Mouse (Mus musculus): ENCODE measurements at regions not wholly inside any gene's neighbourhood (a gene's known extent, or its start where the extent isn't known, plus 50 kb on each side); places are given as distances from the start of the nearest gene placed in this dataset.

DNA sequence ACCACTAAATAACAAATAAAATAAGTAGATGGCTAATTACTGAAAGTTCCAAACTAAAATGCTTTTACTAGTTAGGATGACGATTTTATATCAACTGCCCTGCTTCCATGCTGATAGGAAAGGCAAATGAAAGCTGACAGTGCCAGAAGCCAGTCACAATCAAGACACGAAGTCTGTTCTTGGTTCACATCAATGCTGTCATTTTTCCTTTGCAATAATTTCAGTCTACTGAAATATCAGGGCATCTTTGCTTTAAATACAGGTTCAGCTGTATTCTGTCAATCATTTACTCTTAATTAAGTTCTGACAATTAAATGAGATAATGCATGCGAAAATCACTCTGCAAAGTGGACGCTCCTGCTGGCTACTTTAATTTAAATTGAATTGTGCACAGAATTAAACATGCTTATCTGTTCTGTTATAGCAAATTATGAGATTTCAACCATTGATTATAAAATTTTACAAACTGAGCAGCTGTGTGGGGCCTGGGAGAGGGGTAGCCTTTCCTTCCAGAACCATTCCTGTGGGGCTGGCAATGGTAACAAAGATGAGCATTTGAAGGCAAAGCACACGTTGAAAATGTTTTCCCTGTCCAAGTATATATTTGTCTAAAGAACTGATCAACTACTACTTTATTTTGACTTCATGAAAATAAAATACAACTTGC lies 160.1 kb upstream of the Cttnbp2 start:
- H3K27me3 ChIP-seq (ENCODE audit: control insufficient read depth, insufficient read depth, low read length), result no peaks in the 10 kb centered on the region
- no peak overlapping the region for H3K4me2 ChIP-seq (ENCODE audit: low read depth)
- no peak overlapping the region for H3K4me3 ChIP-seq (ENCODE audit: insufficient read depth in 1 of 2, low read depth in 2 of 2, low read length in 2 of 2)
- ATAC-seq (ENCODE audit: insufficient read depth), result no peak
- H3K9ac ChIP-seq (replicated peaks), result no peak overlapping the region
- H3K4me1 ChIP-seq (replicated peaks; ENCODE audit: control insufficient read depth in 2 of 2, insufficient read depth in 2 of 2, low read length in 1 of 2), result no peaks in the 10 kb centered on the region
- no peak for TF ChIP-seq EP300 (IDR thresholded peaks at IDR 0.05; ENCODE audit: low read depth)
- TF ChIP-seq CTCF (IDR thresholded peaks at IDR 0.05; ENCODE audit: low read depth), result no peak
- H3K27ac ChIP-seq, result no peak overlapping the region
- no peaks in the 10 kb centered on the region for H3K9me3 ChIP-seq (ENCODE audit: control insufficient read depth, low read length)
- WGBS (ENCODE audit: insufficient replicate concordance), result 55% methylated on average over 5 of the region's 5 CpGs
- DNase-seq (ENCODE audit: low read depth in 3 of 3, low spot score in 3 of 3), result no peak
- no peaks in the 10 kb centered on the region for H3K36me3 ChIP-seq (replicated peaks; ENCODE audit: control insufficient read depth, insufficient read depth, low read depth)

DNA sequence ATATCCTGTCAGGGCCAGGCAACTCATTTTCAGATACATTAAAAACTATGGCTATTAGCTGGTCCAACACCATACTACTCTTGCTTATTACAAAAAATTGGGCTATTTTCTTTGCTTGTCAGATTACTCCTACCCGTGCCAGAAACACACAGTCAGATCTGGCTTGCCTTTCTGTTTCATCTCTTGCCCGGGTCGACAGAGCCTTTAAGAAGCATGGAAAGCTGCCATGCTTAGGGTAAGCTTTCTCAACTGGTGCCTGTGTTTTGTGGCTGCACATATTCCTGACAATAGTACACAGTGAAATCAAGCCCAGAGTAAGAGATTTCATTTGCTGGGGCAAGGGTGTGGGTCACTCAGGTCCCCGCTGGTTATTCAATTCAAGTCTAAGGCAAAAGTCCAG lies 162.5 kb upstream of the Cttnbp2 start:
- no peak for ATAC-seq (ENCODE audit: insufficient read depth)
- Histone ChIP-seq H3K27ac (no peak overlapping the region), H3K4me3 (ENCODE audit: insufficient read depth in 1 of 2, low read depth in 2 of 2, low read length in 2 of 2) (no peak overlapping the region), H3K27me3 (ENCODE audit: control insufficient read depth, insufficient read depth, low read length) (no peaks in the 10 kb centered on the region), H3K9me3 (ENCODE audit: control insufficient read depth, low read length) (no peaks in the 10 kb centered on the region), H3K36me3 (replicated peaks; ENCODE audit: control insufficient read depth, insufficient read depth, low read depth) (no peaks in the 10 kb centered on the region), H3K4me2 (ENCODE audit: low read depth) (no peak overlapping the region), H3K9ac (replicated peaks) (no peak overlapping the region), H3K4me1 (replicated peaks; ENCODE audit: control insufficient read depth in 2 of 2, insufficient read depth in 2 of 2, low read length in 1 of 2) (no peaks in the 10 kb centered on the region)
- no peak for TF ChIP-seq EP300 (IDR thresholded peaks at IDR 0.05; ENCODE audit: low read depth)
- no peak for TF ChIP-seq CTCF (IDR thresholded peaks at IDR 0.05; ENCODE audit: low read depth)
- no peak for DNase-seq (ENCODE audit: low read depth in 3 of 3, low spot score in 3 of 3)
- WGBS (ENCODE audit: insufficient replicate concordance), result 58% methylated on average over 4 of the region's 4 CpGs

DNA sequence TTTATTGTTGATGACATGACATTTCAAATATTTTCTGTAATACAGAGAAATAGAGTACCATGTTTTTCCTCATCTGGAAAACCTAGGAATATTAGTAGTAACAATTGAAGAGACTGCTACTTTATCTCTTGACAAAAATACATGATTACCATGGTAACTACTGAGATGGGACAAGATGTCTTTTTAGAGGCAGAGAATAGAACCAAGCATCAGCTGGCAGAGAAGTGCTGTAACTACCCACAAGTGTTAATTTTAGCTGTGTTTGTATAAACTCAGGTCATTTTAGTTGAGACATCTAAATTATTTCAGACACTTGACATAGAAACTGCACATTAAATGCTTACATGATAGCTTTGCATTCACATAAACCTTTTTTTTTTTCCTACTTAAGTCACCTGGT lies 166.1 kb upstream of the Cttnbp2 start:
- Histone ChIP-seq H3K9ac (replicated peaks) (no peak overlapping the region), H3K27ac (no peak overlapping the region), H3K4me3 (ENCODE audit: insufficient read depth in 1 of 2, low read depth in 2 of 2, low read length in 2 of 2) (no peak overlapping the region), H3K36me3 (replicated peaks; ENCODE audit: control insufficient read depth, insufficient read depth, low read depth) (no peaks in the 10 kb centered on the region), H3K4me1 (replicated peaks; ENCODE audit: control insufficient read depth in 2 of 2, insufficient read depth in 2 of 2, low read length in 1 of 2) (no peaks in the 10 kb centered on the region), H3K9me3 (ENCODE audit: control insufficient read depth, low read length) (no peaks in the 10 kb centered on the region), H3K27me3 (ENCODE audit: control insufficient read depth, insufficient read depth, low read length) (no peaks in the 10 kb centered on the region), H3K4me2 (ENCODE audit: low read depth) (no peak overlapping the region)
- ATAC-seq (ENCODE audit: insufficient read depth), result no peak
- TF ChIP-seq CTCF (IDR thresholded peaks at IDR 0.05; ENCODE audit: low read depth) (no peak), EP300 (IDR thresholded peaks at IDR 0.05; ENCODE audit: low read depth) (no peak)
- DNase-seq (ENCODE audit: low read depth in 3 of 3, low spot score in 3 of 3), result no peak

DNA sequence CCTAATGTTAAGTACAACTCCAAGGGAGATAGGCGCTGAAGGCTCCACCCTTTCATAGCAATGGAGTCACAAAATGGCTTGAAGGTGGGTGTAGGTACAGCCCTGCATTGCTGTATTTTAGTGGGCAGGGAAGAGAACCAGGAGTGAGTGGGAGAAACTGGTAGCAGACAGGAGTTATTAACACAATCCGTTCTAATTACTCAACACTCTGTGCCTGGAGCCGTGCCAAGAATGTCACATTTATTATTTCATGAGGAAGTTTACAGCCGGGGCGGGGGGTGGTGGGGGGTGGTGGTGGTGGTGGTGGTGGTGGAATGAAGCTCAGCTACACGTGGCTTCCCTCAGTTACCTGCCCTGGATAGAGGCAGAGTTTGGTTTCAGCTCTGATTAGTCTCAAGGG lies 166.3 kb upstream of the Lsm8 start:
- Histone ChIP-seq H3K4me1 (replicated peaks; ENCODE audit: control insufficient read depth in 2 of 2, insufficient read depth in 2 of 2, low read length in 1 of 2) (no peaks in the 10 kb centered on the region), H3K27me3 (ENCODE audit: control insufficient read depth, insufficient read depth, low read length) (no peaks in the 10 kb centered on the region), H3K4me3 (ENCODE audit: insufficient read depth in 1 of 2, low read depth in 2 of 2, low read length in 2 of 2) (no peak overlapping the region), H3K36me3 (replicated peaks; ENCODE audit: control insufficient read depth, insufficient read depth, low read depth) (no peaks in the 10 kb centered on the region), H3K9ac (replicated peaks) (no peak overlapping the region), H3K9me3 (ENCODE audit: control insufficient read depth, low read length) (no peaks in the 10 kb centered on the region), H3K27ac (no peak overlapping the region), H3K4me2 (ENCODE audit: low read depth) (no peak overlapping the region)
- no peak for DNase-seq (ENCODE audit: low read depth in 3 of 3, low spot score in 3 of 3)
- no peak for ATAC-seq (ENCODE audit: insufficient read depth)
- no peak for TF ChIP-seq CTCF (IDR thresholded peaks at IDR 0.05; ENCODE audit: low read depth)
- no peak for TF ChIP-seq EP300 (IDR thresholded peaks at IDR 0.05; ENCODE audit: low read depth)
- WGBS (ENCODE audit: insufficient replicate concordance), result 50% methylated on average over 6 of the region's 6 CpGs

DNA sequence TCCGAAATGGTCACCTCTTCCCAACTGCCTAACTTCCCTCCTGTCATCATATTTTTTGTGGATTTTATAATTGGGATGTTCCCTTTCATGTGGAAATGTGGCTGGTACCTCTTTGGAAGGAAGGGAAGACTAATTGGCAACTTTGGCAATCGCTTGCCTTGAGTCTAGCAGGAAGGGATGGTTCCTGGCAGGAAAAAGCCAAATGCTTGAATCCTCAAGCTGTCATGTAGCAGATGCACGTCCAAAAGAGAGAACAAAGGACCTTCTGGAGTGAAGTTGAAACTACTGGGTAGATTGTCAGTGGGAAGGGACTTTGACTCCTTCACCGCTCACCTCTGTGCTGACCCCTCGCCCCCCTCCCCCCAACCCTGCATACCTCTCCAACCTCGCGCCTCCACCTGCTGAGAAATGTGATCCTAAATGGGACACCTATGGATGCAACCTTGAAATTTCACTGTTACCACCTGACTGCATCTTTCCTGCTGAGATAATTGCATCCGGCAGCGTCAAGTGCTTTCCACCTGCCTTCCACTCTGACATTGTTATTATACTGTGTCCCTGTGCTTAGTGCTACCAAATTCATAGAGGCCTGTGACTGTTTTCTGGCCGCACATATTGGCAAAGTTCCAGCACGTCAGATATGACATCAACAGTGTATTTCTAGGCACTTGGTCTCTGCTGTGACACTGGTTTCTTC lies 159.6 kb upstream of the Lsm8 start:
- no peaks in the 10 kb centered on the region for H3K27me3 ChIP-seq (ENCODE audit: control insufficient read depth, insufficient read depth, low read length)
- DNase-seq (ENCODE audit: low read depth in 3 of 3, low spot score in 3 of 3), result no peak
- H3K4me1 ChIP-seq (replicated peaks; ENCODE audit: control insufficient read depth in 2 of 2, insufficient read depth in 2 of 2, low read length in 1 of 2), result no peaks in the 10 kb centered on the region

More for the DNA sequence above, 159.6 kb upstream of the Lsm8 start:
- Histone ChIP-seq H3K36me3 (replicated peaks; ENCODE audit: control insufficient read depth, insufficient read depth, low read depth) (no peaks in the 10 kb centered on the region), H3K27ac (no peak overlapping the region), H3K4me2 (ENCODE audit: low read depth) (no peak overlapping the region), H3K9me3 (ENCODE audit: control insufficient read depth, low read length) (no peaks in the 10 kb centered on the region), H3K4me3 (ENCODE audit: insufficient read depth in 1 of 2, low read depth in 2 of 2, low read length in 2 of 2) (no peak overlapping the region), H3K9ac (replicated peaks) (no peak overlapping the region)
- TF ChIP-seq CTCF (IDR thresholded peaks at IDR 0.05; ENCODE audit: low read depth) (no peak), EP300 (IDR thresholded peaks at IDR 0.05; ENCODE audit: low read depth) (no peak)
- no peak for ATAC-seq (ENCODE audit: insufficient read depth)
- 45% methylated on average over 11 of the region's 11 CpGs for WGBS (ENCODE audit: insufficient replicate concordance)

Data from liver, embryonic 14.5 days (tissue).